Mouse (Mus musculus): Measurements from ENCODE around the gene Echdc1.
"Not testable (repeated sequence)": the region's sequence is repeated elsewhere in the genome, so short reads cannot be mapped to it uniquely, and the experiment has no call there.

Echdc1 gene

GRCm38 (mm10) chr10:29313064-29313638 lies at the start of gene Echdc1:
Gene Echdc1 (plus strand): TSS chr10:29313166.
- peak; percentile 79 to 81 for DNase-seq (ENCODE audit: low spot score in 2 of 2)

- no peak for DNase-seq (ENCODE audit: low spot score in 2 of 2)
Observed at GRCm38 (mm10) chr10:29281736-29282135, 31.2 kb upstream of the Echdc1 start.

GRCm38 (mm10) chr10:29285757-29286156 lies 27.2 kb upstream of the Echdc1 start:
- no peak for DNase-seq (ENCODE audit: low spot score in 2 of 2)

GRCm38 (mm10) chr10:29302230-29302629 lies 10.7 kb upstream of the Echdc1 start:
- no peak for DNase-seq (ENCODE audit: low spot score in 2 of 2)

GRCm38 (mm10) chr10:29311480-29312219 lies 1.3 kb upstream of the Echdc1 start:
- DNase-seq (ENCODE audit: low spot score in 2 of 2): no peak

GRCm38 (mm10) chr10:29313905-29314304 lies 939 bp downstream of the Echdc1 start:
- DNase-seq (ENCODE audit: low spot score in 2 of 2): no peak

- no peak for DNase-seq (ENCODE audit: low spot score in 2 of 2)
Observed at GRCm38 (mm10) chr10:29324817-29325216, 11.9 kb downstream of the Echdc1 start.

GRCm38 (mm10) chr10:29333836-29334235 lies 20.9 kb downstream of the Echdc1 start:
- no peak for DNase-seq (ENCODE audit: low spot score in 2 of 2)

- DNase-seq (ENCODE audit: low spot score in 2 of 2): no peak
Observed at GRCm38 (mm10) chr10:29338355-29339056, 25.5 kb downstream of the Echdc1 start.

GRCm38 (mm10) chr10:29344232-29344631 lies 31.3 kb downstream of the Echdc1 start:
- DNase-seq (ENCODE audit: low spot score in 2 of 2): no peak

- no peak for DNase-seq (ENCODE audit: low spot score in 2 of 2)
Observed at GRCm38 (mm10) chr10:29346638-29347037, 33.7 kb downstream of the Echdc1 start.

- DNase-seq (ENCODE audit: low spot score in 2 of 2): no peak
Observed at GRCm38 (mm10) chr10:29351420-29351819, 38.5 kb downstream of the Echdc1 start.

- no peak for DNase-seq (ENCODE audit: low spot score in 2 of 2)
Observed at GRCm38 (mm10) chr10:29352575-29352974, 39.6 kb downstream of the Echdc1 start.

- DNase-seq (ENCODE audit: low spot score in 2 of 2): no peak
Observed at GRCm38 (mm10) chr10:29354183-29354582, 41.2 kb downstream of the Echdc1 start.

GRCm38 (mm10) chr10:29361095-29361463 lies 48.1 kb downstream of the Echdc1 start:
- DNase-seq (ENCODE audit: low spot score in 2 of 2): no peak

- DNase-seq (ENCODE audit: low spot score in 2 of 2): peak; percentile 85 to 88
Observed at GRCm38 (mm10) chr10:29361464-29362196, 48.7 kb downstream of the Echdc1 start.

GRCm38 (mm10) chr10:29362197-29362900 lies 49.4 kb downstream of the Echdc1 start, which contains the start of gene Rnf146:
Gene Rnf146 (minus strand): TSS chr10:29362442.
- DNase-seq (ENCODE audit: low spot score in 2 of 2): no peak

GRCm38 (mm10) chr10:29374065-29374464 lies 61.1 kb downstream of the Echdc1 start:
- no peak for DNase-seq (ENCODE audit: low spot score in 2 of 2)

GRCm38 (mm10) chr10:29381558-29381957 lies 68.6 kb downstream of the Echdc1 start:
- DNase-seq (ENCODE audit: low spot score in 2 of 2): no peak

GRCm38 (mm10) chr10:29394890-29395289 lies 81.9 kb downstream of the Echdc1 start:
- DNase-seq (ENCODE audit: low spot score in 2 of 2): not testable (repeated sequence)
